Mouse (Mus musculus): ENCODE measurements around the gene Gm4498. TPM values are rescaled to one million over a fixed set of nuclear protein-coding genes. Genes with fewer than 3 reads are reported as not detected.

Gene Gm4498
- polyA plus RNA-seq (2014; fragmentation: Illumina TruSeq; extraction: RNeasy Lipid Tissue Mini Kit (QIAGEN cat#74804); ENCODE audit: low read depth, low replicate concordance): not detected

DNA sequence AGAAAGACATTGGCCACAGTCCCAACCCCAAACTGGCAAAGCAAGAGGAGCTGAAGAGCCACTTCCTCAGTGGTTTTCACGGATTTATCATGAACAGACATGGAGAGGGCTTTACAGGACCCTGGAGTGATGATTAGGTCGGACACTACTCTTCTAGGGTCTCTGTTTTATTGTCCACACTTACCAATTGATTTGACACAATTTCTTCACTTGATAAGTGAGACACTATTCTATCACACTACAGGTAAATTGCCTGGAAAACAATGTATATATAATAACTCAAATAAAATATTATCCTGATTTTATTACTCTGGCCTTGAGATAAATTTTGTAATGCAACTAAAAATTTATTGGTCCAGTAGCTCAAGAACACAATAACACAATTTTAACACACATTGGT, at the start of gene Gm4498:
Gene Gm4498, minus strand, starts transcription at position 101 of the 400 bp plus-strand sequence.

GRCm38 (mm10) chr7:20262734-20263133, 29.1 kb upstream of the Gm4498 start, which contains the start of gene Gm5890:
Gm5890 (minus strand) TSS chr7:20262834.

DNA sequence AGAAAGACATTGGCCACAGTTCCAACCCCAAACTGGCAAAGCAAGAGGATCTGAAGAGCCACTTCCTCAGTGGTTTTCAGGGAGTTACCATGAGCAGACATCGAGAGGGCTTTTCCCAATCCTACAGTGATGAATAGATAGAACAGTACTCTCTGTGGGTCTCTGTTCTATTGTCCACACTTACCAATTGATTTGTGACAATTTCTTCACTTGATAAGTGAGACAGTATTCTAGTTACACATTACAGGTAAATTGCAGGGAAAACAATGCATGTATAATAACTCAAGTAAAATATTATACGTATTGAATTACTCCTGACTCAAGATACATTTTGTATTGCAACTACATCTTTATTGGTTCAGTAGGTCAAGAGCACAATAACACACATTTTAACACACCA, 28.1 kb downstream of the Gm4498 start, which contains the start of gene Gm6164:
Gene Gm6164, minus strand, starts transcription at position 101 of the 400 bp plus-strand sequence.

DNA sequence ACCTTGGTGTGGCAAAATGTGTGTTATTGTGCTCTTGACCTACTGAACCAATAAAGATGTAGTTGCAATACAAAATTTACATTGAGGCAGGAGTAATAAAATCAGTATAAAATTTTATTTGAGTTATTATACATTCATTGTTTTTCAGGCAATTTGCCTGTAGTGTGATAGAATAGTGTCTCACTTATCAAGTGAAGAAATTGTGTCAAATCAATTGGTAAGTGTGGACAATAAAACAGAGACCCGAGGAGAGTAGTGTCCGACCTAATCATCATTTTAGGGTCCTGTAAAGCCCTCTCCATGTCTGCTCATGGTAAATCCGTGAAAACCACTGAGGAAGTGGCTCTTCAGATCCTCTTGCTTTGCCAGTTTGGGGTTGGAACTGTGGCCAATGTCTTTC, 40.2 kb downstream of the Gm4498 start, which contains the start of gene Vmn1r95:
Gene Vmn1r95, plus strand, starts transcription at position 301 of the 400 bp plus-strand sequence.

Other genes starting within 250 kb of the Gm4498 start
- not detected for gene Nlrp9b, start 242.4 kb downstream of the Gm4498 start, polyA plus RNA-seq (2014; fragmentation: Illumina TruSeq; extraction: RNeasy Lipid Tissue Mini Kit (QIAGEN cat#74804); ENCODE audit: low read depth, low replicate concordance)
- gene Vmn1r91, start 134.1 kb downstream of the Gm4498 start, polyA plus RNA-seq (2014; fragmentation: Illumina TruSeq; extraction: RNeasy Lipid Tissue Mini Kit (QIAGEN cat#74804); ENCODE audit: low read depth, low replicate concordance): not detected
- not detected for gene Gm16442, start 111.2 kb downstream of the Gm4498 start, polyA plus RNA-seq (2014; fragmentation: Illumina TruSeq; extraction: RNeasy Lipid Tissue Mini Kit (QIAGEN cat#74804); ENCODE audit: low read depth, low replicate concordance)
- not detected for gene Vmn1r93, start 94.7 kb downstream of the Gm4498 start, polyA plus RNA-seq (2014; fragmentation: Illumina TruSeq; extraction: RNeasy Lipid Tissue Mini Kit (QIAGEN cat#74804); ENCODE audit: low read depth, low replicate concordance)
- gene Vmn1r94, start 65.5 kb downstream of the Gm4498 start, polyA plus RNA-seq (2014; fragmentation: Illumina TruSeq; extraction: RNeasy Lipid Tissue Mini Kit (QIAGEN cat#74804); ENCODE audit: low read depth, low replicate concordance): not detected
- not detected for gene Vmn1r95, start 40.1 kb downstream of the Gm4498 start, polyA plus RNA-seq (2014; fragmentation: Illumina TruSeq; extraction: RNeasy Lipid Tissue Mini Kit (QIAGEN cat#74804); ENCODE audit: low read depth, low replicate concordance)
- not detected for gene Gm6164, start 28.2 kb downstream of the Gm4498 start, polyA plus RNA-seq (2014; fragmentation: Illumina TruSeq; extraction: RNeasy Lipid Tissue Mini Kit (QIAGEN cat#74804); ENCODE audit: low read depth, low replicate concordance)
- not detected for gene Gm5890, start 29.0 kb upstream of the Gm4498 start, polyA plus RNA-seq (2014; fragmentation: Illumina TruSeq; extraction: RNeasy Lipid Tissue Mini Kit (QIAGEN cat#74804); ENCODE audit: low read depth, low replicate concordance)
- not detected for gene Gm4133, start 100.2 kb upstream of the Gm4498 start, polyA plus RNA-seq (2014; fragmentation: Illumina TruSeq; extraction: RNeasy Lipid Tissue Mini Kit (QIAGEN cat#74804); ENCODE audit: low read depth, low replicate concordance)
- gene Gm5728, start 141.6 kb upstream of the Gm4498 start, polyA plus RNA-seq (2014; fragmentation: Illumina TruSeq; extraction: RNeasy Lipid Tissue Mini Kit (QIAGEN cat#74804); ENCODE audit: low read depth, low replicate concordance): not detected
- not detected for gene Vmn1r100, start 184.1 kb upstream of the Gm4498 start, polyA plus RNA-seq (2014; fragmentation: Illumina TruSeq; extraction: RNeasy Lipid Tissue Mini Kit (QIAGEN cat#74804); ENCODE audit: low read depth, low replicate concordance)
- not detected for gene Vmn1r101, start 208.8 kb upstream of the Gm4498 start, polyA plus RNA-seq (2014; fragmentation: Illumina TruSeq; extraction: RNeasy Lipid Tissue Mini Kit (QIAGEN cat#74804); ENCODE audit: low read depth, low replicate concordance)
- not detected for gene Gm10670, start 241.1 kb upstream of the Gm4498 start, polyA plus RNA-seq (2014; fragmentation: Illumina TruSeq; extraction: RNeasy Lipid Tissue Mini Kit (QIAGEN cat#74804); ENCODE audit: low read depth, low replicate concordance)

Measured in liver, adult 10 weeks (tissue).